Mouse (Mus musculus): ENCODE measurements around the gene Fam117b. TPM values are rescaled to one million over a fixed set of nuclear protein-coding genes. Genes with fewer than 3 reads are reported as not detected.
A peak's percentile ranks its signal among the peaks of the same experiment; 100 is the strongest.

Fam117b gene
- polyA plus RNA-seq, 2 experiments from 2014 or later: 12.1 to 15.4 TPM

DNA sequence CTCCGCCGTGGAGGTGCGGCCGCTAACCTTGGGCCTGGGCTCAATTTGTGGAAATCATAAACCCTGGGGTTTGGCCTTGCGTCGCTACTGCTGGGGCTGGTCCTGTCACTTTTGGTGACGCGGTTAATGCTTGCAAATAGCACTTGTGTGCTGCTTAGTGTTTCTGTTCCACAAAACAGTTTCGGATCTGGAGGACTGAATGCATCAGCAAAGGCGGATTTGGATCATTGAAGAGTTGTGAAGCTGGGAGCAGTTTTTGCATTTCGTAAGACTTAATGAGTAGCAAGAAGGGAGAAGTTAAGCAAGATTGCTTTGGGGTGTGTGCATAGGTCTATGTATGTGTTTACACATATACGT lies 1.0 kb downstream of the Fam117b start:
- ATAC-seq: peak; percentile 3

- no peak for ATAC-seq
These were observed 2.0 kb downstream of the Fam117b start for GRCm38 (mm10) chr1:59914799-59915198.

GRCm38 (mm10) chr1:59915843-59916610 lies 3.2 kb downstream of the Fam117b start:
- ATAC-seq: no peak

DNA sequence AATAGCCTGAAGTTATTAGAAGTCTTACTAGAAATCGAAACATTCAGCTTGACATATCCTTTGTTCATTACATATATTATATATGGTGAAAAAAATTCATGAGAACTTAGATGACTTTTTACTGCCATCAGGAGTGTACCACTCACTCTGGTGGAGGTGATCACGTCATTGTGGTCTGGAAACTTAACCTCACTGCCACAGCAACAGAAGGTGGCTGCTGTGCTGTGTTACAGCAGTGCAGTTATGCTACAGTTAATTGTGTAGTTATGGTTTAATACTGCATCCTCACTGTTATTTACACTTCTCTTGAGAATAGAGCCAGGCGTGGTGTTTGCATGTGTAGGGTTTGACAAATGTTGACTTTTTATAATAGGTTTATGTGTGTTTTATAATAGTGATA lies 4.6 kb downstream of the Fam117b start:
- ATAC-seq: peak; percentile 40

DNA sequence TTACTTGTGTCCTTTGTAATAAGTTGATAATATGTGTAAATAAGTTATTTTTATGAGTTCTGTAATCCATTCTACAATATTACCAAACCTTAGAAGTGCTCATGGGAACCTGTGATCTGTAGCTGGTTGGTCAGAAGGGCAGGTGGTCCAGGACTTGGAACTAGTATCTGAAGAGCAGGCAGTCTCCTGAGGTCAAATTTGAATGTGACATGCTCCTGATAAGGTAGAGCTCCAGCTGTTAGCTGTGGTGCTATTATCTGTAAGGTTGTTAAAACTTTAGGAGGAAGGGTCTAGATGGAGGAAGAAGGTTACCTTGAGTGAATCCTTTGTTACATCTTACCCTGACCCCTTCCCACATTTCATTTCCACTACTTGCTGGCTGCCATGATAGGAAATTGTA lies 5.3 kb downstream of the Fam117b start:
- ATAC-seq: no peak

DNA sequence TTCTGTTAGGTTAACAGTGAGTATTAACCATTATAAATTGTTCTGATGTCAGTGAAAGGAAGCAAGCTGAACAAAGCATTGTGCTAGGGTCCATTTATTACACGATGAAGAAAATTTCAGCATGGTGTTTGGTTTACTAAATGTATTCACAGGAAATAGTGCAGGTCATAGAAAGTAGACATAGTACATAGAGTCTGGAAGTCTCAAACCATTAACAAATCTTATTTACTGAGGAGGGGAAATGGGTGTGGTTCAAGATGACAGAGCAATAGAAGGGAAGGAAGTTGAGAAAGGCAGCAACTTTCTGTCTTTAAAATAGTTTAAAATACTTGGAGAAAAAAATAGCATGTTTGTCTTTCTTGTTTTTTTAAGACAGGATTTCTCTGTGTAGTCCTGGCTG lies 10.4 kb downstream of the Fam117b start:
- peak; percentile 84 for ATAC-seq

GRCm38 (mm10) chr1:59923673-59924072 lies 10.9 kb downstream of the Fam117b start:
- peak; percentile 9 for ATAC-seq

GRCm38 (mm10) chr1:59924411-59924810 lies 11.6 kb downstream of the Fam117b start:
- no peak for ATAC-seq

GRCm38 (mm10) chr1:59926021-59926672 lies 13.3 kb downstream of the Fam117b start:
- no peak for ATAC-seq

DNA sequence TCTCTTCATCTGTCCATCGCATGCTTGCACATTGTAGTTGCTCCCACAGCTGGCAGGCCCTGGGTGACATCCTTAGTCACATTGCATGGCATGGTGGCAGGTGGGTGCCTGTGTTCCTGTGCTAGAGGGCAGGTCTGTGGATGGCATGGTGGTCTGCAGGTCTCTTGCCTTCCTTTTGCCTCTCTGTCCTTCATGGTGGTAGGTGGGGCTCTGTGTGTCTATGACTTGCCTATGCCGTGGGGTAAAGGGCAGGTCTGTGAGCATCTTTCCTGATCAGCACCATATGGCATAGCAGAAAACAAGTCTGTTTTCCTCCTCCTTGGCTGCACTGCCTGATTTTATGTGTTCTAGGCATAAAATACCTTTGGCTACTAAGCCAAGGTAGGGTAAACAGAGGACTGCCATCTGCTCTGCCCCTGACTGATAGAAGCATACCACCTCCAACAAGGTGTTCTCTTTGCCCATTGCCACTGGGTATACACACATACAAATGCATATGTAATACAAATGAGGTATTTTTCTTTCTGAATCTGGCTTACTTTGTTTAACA lies 14.4 kb downstream of the Fam117b start:
- ATAC-seq: no peak

- no peak for ATAC-seq
These were observed 18.1 kb downstream of the Fam117b start for GRCm38 (mm10) chr1:59930926-59931325.

- ATAC-seq: no peak
These were observed 20.2 kb downstream of the Fam117b start for GRCm38 (mm10) chr1:59932991-59933390.

DNA sequence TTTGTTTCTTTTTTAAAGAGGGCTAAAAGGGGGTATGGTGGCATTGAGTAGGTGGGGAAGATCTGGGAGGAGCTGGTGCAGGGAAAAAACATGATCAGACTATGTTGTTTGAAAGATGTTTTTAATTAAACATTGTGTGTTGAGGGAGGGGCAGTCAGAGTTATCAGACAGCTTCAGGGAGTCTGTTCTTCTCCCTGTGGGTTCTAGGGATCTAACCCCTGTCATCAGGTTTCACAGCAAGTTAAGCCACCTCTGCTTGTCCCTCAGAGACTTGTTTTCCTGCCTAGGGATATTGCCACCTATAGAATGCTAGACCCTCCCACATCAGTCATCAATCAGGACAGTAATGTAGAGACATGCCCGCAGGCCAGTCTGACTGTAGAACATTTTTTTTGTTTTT lies 28.3 kb downstream of the Fam117b start:
- no peak for ATAC-seq

- ATAC-seq: no peak
These were observed 29.4 kb downstream of the Fam117b start for GRCm38 (mm10) chr1:59942057-59942790.

DNA sequence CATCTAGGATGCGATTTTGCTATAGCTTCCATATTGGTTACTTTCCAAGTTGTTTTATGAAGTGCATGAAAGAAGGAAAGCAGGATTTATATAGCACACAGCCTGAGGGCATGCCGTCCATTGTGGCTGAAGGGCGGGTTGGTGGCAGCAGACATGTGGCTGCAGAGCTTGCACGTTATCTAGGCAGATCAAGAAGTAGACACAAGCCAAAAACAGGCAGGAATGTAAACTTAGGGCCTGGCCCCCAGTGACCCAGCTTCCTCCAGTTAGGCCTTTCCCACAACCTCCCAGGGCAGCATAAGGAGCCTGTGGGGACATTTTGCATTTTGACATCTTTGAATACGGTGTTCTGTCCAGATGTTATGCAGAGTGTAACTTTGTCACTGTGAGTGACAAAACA lies 31.0 kb downstream of the Fam117b start:
- ATAC-seq: no peak

DNA sequence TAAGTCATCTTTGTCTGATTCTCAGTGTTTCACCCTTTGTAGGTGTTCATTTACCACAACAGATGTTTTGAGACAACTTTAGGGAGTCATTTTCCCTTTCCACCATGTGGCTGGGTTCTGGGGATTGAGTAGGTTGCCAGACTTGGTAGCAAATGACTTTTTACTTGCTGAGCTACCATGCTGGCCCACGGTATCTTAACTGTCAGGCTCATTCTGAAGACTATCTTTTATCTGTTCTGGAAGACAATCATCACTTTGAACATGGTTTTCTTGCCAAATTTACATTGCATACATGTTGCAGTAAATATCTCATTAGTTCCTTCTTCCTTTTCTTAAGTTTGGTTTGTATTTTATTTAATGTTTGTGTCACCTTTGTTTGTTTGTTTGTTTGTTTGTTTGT lies 33.2 kb downstream of the Fam117b start:
- no peak for ATAC-seq

- ATAC-seq: no peak
These were observed 34.7 kb downstream of the Fam117b start for GRCm38 (mm10) chr1:59947509-59947908.

GRCm38 (mm10) chr1:59957206-59957605 lies 44.4 kb downstream of the Fam117b start:
- no peak for ATAC-seq

GRCm38 (mm10) chr1:59959941-59960340 lies 47.1 kb downstream of the Fam117b start:
- ATAC-seq: no peak

GRCm38 (mm10) chr1:59966171-59966785 lies 53.5 kb downstream of the Fam117b start:
- no peak for ATAC-seq

DNA sequence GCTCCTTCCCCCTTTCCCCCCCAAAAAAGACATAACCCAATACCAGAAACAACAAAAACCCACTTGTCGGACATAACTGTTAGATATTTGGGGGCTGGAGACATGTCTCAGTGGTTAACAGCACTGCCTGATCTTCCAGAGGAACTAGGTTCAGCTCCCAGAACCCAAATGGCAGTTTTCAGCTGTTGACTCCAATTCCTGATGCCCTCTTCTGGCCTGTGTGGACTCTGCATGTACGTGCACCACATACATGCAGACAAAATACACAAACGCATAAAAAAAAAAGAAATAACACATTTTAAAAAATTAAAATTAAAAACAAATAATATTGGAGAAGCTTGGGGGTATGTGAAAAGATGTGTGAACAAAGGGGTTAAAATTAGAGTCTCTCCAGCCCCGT lies 54.5 kb downstream of the Fam117b start:
- ATAC-seq: peak; percentile 45

DNA sequence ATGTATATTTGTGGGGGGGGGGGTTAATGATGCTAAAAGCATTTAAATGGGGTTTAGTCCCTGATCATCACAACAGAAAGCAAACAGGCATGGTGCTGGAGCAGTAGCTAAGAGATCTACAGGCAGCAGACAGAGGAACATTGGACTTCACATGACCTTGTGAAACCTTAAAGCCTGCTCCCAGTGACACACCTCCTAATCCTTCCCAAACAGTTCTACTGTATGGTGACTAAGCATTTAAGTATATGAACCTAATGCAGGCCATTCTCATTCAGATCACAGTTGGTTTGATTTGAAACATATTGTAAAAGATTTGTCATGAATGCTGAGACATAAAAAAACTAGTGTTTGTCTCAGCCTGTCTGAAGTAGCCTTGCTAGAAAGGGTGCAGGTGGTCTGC lies 73.8 kb downstream of the Fam117b start:
- no peak for ATAC-seq
